Mouse (Mus musculus): ENCODE measurements around the gene Fbxl12. TPM values are rescaled to one million over a fixed set of nuclear protein-coding genes. Genes with fewer than 3 reads are reported as not detected.

The Fbxl12 gene
- polyA plus RNA-seq, 1 experiment from 2014 or later = 10.3 TPM

Other genes starting within 250 kb of the Fbxl12 start
- 26.5 and 32.4 TPM in 2 replicates for gene Zfp26, start 184.6 kb downstream of the Fbxl12 start, polyA plus RNA-seq (2014; fragmentation: Nextera tagmentation; extraction: Ambion mirVana)
- 40.5 and 41.6 TPM in 2 replicates for gene Zfp426, start 152.0 kb downstream of the Fbxl12 start, polyA plus RNA-seq (2014; fragmentation: Nextera tagmentation; extraction: Ambion mirVana)
- 101 and 120 TPM in 2 replicates for gene Zfp266, start 123.3 kb downstream of the Fbxl12 start, polyA plus RNA-seq (2014; fragmentation: Nextera tagmentation; extraction: Ambion mirVana)
- gene Zfp846, start 63.5 kb downstream of the Fbxl12 start, polyA plus RNA-seq (2014; fragmentation: Nextera tagmentation; extraction: Ambion mirVana) = 34.4 and 45.5 TPM in 2 replicates
- gene Ubl5, start 1.9 kb downstream of the Fbxl12 start, polyA plus RNA-seq (2014; fragmentation: Nextera tagmentation; extraction: Ambion mirVana) = 468 and 550 TPM in 2 replicates
- gene Pin1, start 7.3 kb upstream of the Fbxl12 start, polyA plus RNA-seq (2014; fragmentation: Nextera tagmentation; extraction: Ambion mirVana) = 69.2 and 73.3 TPM in 2 replicates
- 88.7 and 113 TPM in 2 replicates for gene Olfm2, start 101.6 kb upstream of the Fbxl12 start, polyA plus RNA-seq (2014; fragmentation: Nextera tagmentation; extraction: Ambion mirVana)
- 0.18 and 0.45 TPM in 2 replicates for gene Col5a3, start 170.3 kb upstream of the Fbxl12 start, polyA plus RNA-seq (2014; fragmentation: Nextera tagmentation; extraction: Ambion mirVana)
- not detected in 2 replicates for gene Rdh8, start 173.7 kb upstream of the Fbxl12 start, polyA plus RNA-seq (2014; fragmentation: Nextera tagmentation; extraction: Ambion mirVana)
- gene A230050P20Rik, start 223.9 kb upstream of the Fbxl12 start, polyA plus RNA-seq (2014; fragmentation: Nextera tagmentation; extraction: Ambion mirVana) = 0.62 and 1.2 TPM in 2 replicates
- 15.5 TPM in 2 replicates for gene Angptl6, start 235.0 kb upstream of the Fbxl12 start, polyA plus RNA-seq (2014; fragmentation: Nextera tagmentation; extraction: Ambion mirVana)
- gene Ppan, start 243.4 kb upstream of the Fbxl12 start, polyA plus RNA-seq (2014; fragmentation: Nextera tagmentation; extraction: Ambion mirVana) = 44.1 and 49.6 TPM in 2 replicates